9 mouse cellular contexts compared by ENCODE assay signal in genomic region chr9:47384185-47384854, GRCm38 (mm10).
A peak's percentile ranks its signal among the peaks of the same experiment; 100 is the strongest.
DNase-seq lines count a peak whose midpoint lies in the region; ATAC-seq and TF ChIP-seq lines count a peak whose summit lies in the region.
"Had no signal": no experiment of that assay in that cellular context is flagged by ENCODE, and none has a peak within 500 bp of the region (broad histone marks: within the 10 kb centered on the region; RNA-seq: fewer than 3 reads in every experiment).

No protein-coding gene starts in this region.

- H3K36me3 ChIP-seq in neural tube, embryonic 15.5 days: no peaks in the 10 kb centered on the region
- H3K36me3 ChIP-seq in hindbrain, embryonic 16.5 days (ENCODE audit: control insufficient read depth, insufficient read depth, low read length): no peaks in the 10 kb centered on the region

- 82% methylated on average over 4 of the region's 4 CpGs for WGBS in cerebellum, adult 2 months
- 24% methylated on average over 4 of the region's 4 CpGs for WGBS in neural tube, embryonic 15.5 days
- WGBS in hindbrain, embryonic 16.5 days: 24% methylated on average over 4 of the region's 4 CpGs

- no peak for TF ChIP-seq CTCF in cerebellum, adult 2 months (IDR thresholded peaks at IDR 0.05; ENCODE audit: borderline replicate concordance, insufficient read depth, low read depth, low read length)

- DNase-seq in cerebellum, postnatal 14 days: peak; percentile 31 to 40
- DNase-seq in cerebellum, adult 2 months: no peak
- peak; percentile 60 for DNase-seq in neural tube, embryonic 10.5 days (ENCODE audit: extremely low spot score, low spot score)
- DNase-seq in adrenal gland, adult 18-20 months (ENCODE audit: low spot score in 2 of 2): no peak
- no peak for DNase-seq in heart, postnatal 10 days
- DNase-seq: lung, adult 2 months had no signal

- H3K4me2 ChIP-seq in neural tube, embryonic 15.5 days: no peak overlapping the region
- no peak overlapping the region for H3K4me2 ChIP-seq in hindbrain, embryonic 16.5 days (ENCODE audit: low read length)

- ATAC-seq in neural tube, embryonic 15.5 days (ENCODE audit: low FRiP score): no peak
- peak; percentile 73 for ATAC-seq in hindbrain, embryonic 16.5 days
- no peak for ATAC-seq in megakaryocyte-erythroid progenitor cell, adult 5-6 weeks (replicated peaks; ENCODE audit: low FRiP score, low TSS enrichment, poor library complexity, severe bottlenecking)

- peaks cover 22% of the 10 kb centered on the region for H3K4me1 ChIP-seq in cerebellum, adult 2 months (ENCODE audit: control insufficient read depth, insufficient read depth, low read length)
- H3K4me1 ChIP-seq in neural tube, embryonic 15.5 days: peaks cover 25% of the 10 kb centered on the region
- H3K4me1 ChIP-seq in hindbrain, embryonic 16.5 days (ENCODE audit: control insufficient read depth, insufficient read depth, low read depth, low read length): peaks cover 26% of the 10 kb centered on the region

- intact Hi-C loops in heart, postnatal 10 days (cut with DNase I): no loop called here

- H3K9me3 ChIP-seq in neural tube, embryonic 15.5 days (replicated peaks): no peaks in the 10 kb centered on the region
- H3K9me3 ChIP-seq in hindbrain, embryonic 16.5 days (ENCODE audit: control insufficient read depth, low read length): no peaks in the 10 kb centered on the region

- no peaks in the 10 kb centered on the region for H3K27me3 ChIP-seq in cerebellum, adult 2 months (ENCODE audit: control insufficient read depth, insufficient read depth, low read length)
- H3K27me3 ChIP-seq in neural tube, embryonic 15.5 days (replicated peaks): 0 out of 2 replicates have a peak, but pooled peaks cover 3% of the 10 kb centered on the region
- H3K27me3 ChIP-seq in hindbrain, embryonic 16.5 days (replicated peaks; ENCODE audit: control insufficient read depth, insufficient read depth, low read length): no peaks in the 10 kb centered on the region

- TF ChIP-seq POLR2A in cerebellum, adult 2 months (IDR thresholded peaks at IDR 0.05; ENCODE audit: borderline replicate concordance, insufficient read depth, low read length): no peak

- no peak overlapping the region for H3K27ac ChIP-seq in cerebellum, adult 2 months (ENCODE audit: insufficient read depth, low read length)
- H3K27ac ChIP-seq in neural tube, embryonic 15.5 days (replicated peaks): no peak overlapping the region
- H3K27ac ChIP-seq in hindbrain, embryonic 16.5 days (ENCODE audit: low read depth, low read length): no peak overlapping the region

- H3K9ac ChIP-seq in neural tube, embryonic 15.5 days (replicated peaks): no peak overlapping the region
- H3K9ac ChIP-seq in hindbrain, embryonic 16.5 days (ENCODE audit: low read depth, low read length): no peak overlapping the region

- H3K4me3 ChIP-seq in cerebellum, adult 2 months (replicated peaks; ENCODE audit: insufficient read depth, low read depth, low read length): no peak overlapping the region
- H3K4me3 ChIP-seq in neural tube, embryonic 15.5 days (replicated peaks): no peak overlapping the region
- H3K4me3 ChIP-seq in hindbrain, embryonic 16.5 days (ENCODE audit: low read length): no peak overlapping the region

Comparison
In these comparisons a context has a peak if more than half of its experiments do, and no peak if none do; other contexts are left out.
1. DNase-seq: peak in cerebellum, postnatal 14 days (2 of 2) and neural tube, embryonic 10.5 days (single experiment); none in cerebellum, adult 2 months (0 of 2), adrenal gland, adult 18-20 months (0 of 2) and heart, postnatal 10 days (0 of 2).